Mouse (Mus musculus): ENCODE measurements around the gene Sprtn.

Gene Sprtn

DNA sequence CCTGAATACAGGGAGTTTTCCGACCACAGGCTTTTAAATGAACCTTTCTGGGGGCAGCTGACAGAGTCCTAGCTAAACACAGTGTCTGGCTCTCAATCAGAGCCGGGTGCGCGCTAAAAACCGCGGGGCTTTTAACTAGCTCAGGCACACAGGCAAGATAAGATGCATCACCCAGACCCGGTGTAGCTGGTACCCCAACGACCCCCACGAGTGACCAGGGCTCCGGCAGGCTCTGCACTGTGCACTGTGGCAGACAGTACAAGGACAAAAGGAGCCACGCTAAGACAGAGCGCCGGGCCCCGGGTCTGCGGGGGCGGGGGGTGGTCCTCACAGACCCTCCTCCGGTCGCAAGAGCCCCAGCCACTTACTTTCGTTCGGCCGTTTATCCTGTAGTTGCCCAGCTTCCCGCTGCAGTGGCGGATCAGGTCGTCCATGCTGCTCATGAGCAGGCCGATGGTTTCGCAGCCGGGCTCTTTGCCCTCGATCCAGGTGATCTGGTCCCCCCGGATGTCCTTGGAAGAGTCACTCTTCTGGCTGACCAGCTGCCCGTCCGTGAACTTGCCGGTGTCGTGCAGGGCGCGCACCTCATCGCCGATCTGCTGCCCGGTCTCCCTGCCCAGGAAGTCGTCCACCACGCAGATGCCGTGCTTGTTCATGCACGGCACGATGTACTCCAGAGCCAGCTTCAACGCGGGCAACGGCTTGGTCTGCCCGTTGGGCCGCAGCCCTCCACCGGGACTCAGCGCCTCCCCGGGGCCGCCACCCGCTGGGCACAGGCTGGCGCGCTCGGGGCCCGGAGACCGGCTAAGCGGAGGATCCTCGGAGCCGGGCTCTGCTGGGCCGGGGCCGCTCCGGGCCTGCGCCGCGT, 50.4 kb downstream of the Sprtn start:
- peak; percentile 74 for DNase-seq (ENCODE audit: low read depth)

DNA sequence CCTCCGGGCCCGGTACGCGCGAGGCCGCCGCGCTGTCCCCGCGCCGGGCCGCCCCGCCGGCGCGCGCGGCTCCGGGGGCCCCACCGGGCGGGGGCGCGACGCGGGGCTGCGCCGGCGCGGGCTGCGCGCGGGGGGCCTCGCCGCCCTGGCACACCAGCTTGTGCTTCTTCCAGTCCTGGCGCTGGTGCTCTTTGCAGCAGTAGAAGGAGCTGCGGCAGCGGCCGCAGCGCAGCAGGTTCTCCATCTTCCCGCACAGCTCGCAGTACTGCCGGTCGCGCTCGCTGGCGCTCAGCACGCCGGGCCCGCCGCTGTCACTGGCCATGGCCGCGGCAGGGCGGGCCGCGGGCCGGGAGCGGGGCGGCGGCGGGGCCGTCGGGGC, 51.0 kb downstream of the Sprtn start:
- DNase-seq (ENCODE audit: low read depth), result no peak

DNA sequence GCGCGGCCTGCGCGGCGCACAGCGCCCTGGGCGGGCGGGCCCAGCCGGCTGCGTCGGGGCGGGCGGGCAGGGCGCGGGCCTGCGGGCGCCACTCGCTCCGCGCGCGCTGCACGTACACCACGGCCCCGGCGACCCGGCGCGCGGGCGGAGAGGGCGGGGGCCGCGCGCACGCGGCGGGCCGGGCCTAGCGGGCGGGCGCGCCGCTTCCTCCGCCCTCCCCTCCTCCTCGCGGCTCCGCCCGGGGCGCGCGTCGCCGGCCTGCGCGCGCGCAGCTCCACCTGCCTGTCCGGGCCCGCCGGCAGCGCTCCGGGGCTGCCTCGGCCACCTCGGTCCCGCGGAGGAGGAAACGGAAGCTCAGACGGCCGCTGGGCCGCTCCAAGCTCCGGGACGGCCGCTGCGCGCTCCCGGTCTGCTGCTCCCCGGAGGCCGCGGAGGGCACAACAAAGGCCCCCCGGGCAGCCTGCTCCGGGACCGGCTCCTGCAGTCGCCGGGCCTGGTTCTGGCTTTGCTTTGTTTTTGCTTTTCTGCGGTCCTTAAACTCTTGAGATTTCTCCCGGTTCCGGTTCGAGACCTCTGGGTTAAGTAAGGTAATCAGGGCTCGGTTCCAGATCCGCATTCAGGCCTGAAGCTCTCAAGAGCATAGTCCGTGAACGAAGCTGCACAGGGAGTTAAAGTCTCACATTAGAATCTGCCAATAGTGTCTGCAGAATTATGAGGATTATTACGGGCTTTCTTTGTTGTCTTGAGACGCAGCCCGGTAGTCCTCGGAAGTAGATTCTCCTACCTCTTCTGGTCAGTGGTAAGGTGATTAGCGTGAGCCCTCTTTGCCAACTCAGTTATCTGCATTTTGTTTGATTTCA, 51.8 kb downstream of the Sprtn start, which contains the start of gene Egln1:
Gene Egln1, minus strand, starts transcription at position 116 of the 860 bp plus-strand sequence.
- peak; percentile 71 for DNase-seq (ENCODE audit: low read depth)

DNA sequence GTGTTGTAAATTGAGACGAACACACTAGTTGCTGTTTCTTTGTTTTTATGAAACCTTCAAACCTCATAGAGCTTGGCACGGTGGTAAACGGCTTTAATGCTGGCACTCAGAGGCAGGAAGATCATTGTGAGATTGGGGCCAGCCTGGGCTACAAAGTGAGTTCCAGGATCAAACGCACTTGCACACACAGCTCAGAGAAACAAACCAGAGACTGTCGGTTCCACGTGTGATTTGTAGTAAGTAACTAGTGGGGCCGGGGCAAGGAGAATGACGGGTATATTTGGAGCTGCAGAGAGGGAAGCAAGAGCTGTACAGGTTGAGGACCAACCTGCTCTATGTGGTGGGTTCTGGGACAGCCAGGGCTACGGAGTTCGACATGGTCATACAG, 52.4 kb downstream of the Sprtn start:
- DNase-seq (ENCODE audit: low read depth), result no peak

- no peak for DNase-seq (ENCODE audit: low read depth)
Observed at GRCm38 (mm10) chr8:124950865-124951264, 53.2 kb downstream of the Sprtn start.

- no peak for DNase-seq (ENCODE audit: low read depth)
Observed at GRCm38 (mm10) chr8:124953188-124953587, 55.5 kb downstream of the Sprtn start.

DNA sequence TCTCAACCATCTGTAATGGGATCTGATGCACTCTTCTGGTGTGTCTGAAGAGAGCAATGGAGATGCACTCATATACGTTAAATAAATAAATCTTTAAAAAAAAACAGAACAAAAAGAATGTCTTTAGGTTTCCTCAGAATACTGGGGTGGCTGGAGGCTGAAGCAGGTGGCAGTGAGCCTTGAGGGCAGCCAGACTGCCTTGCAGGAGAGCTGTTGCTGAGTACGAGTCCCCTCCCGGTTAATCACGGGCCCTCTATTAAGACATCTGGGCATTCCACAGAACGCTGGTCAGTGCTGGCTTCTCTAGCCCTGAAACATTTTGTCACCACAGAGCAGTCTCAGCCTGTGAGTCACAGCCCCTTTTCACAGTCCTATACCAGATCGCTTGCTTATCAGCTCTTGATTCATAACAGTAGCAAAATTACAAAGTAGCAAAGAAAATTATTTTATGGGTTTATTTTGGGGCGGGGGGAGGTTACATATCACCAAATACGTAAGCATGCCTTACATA, 56.9 kb downstream of the Sprtn start:
- DNase-seq (ENCODE audit: low read depth), result no peak

Measured in 416B (cell line).